Comparison of ENCODE assay signal across 20 mouse cellular contexts in genomic region chr9:69314451-69315210, GRCm38 (mm10).
DNase-seq lines count a peak whose midpoint lies in the region; ATAC-seq and TF ChIP-seq lines count a peak whose summit lies in the region.
"Had no signal": no experiment of that assay in that cellular context is flagged by ENCODE, and none has a peak within 500 bp of the region (broad histone marks: within the 10 kb centered on the region; RNA-seq: fewer than 3 reads in every experiment).

No protein-coding gene starts in this region.

- H3K79me2 ChIP-seq in liver, adult 2 months (ENCODE audit: control insufficient read depth, insufficient read depth, low read length), result peaks cover 57% of the 10 kb centered on the region

- 0 out of 2 replicates have a peak overlapping the region, but pooled peaks have one; percentile 0 for H3K9ac ChIP-seq in heart, embryonic 13.5 days
- H3K9ac ChIP-seq in liver, adult 2 months (ENCODE audit: low read depth, low read length), result no peak overlapping the region
- no peak overlapping the region for H3K9ac ChIP-seq in liver, embryonic 12.5 days
- H3K9ac ChIP-seq: hindbrain, embryonic 15.5 days had no signal

- H3K9me3 ChIP-seq in heart, embryonic 13.5 days, result no peaks in the 10 kb centered on the region
- no peaks in the 10 kb centered on the region for H3K9me3 ChIP-seq in liver, embryonic 12.5 days (replicated peaks)
- H3K9me3 ChIP-seq: embryonic facial prominence, embryonic 10.5 days; forebrain, embryonic 10.5 days; heart, embryonic 10.5 days; hindbrain, embryonic 15.5 days had no signal

- DNase-seq in heart, postnatal 4 days, result no peak
- peak; percentile 79 for DNase-seq in liver, adult 2 months (ENCODE audit: extremely low read depth, low read depth, low spot score)
- no peak for DNase-seq in right cerebral cortex, adult 18-20 months
- DNase-seq: adrenal gland, adult 2 months; adrenal gland, postnatal 36 days; cerebellum, adult 2 months; cerebellum, postnatal 10 days; gastrocnemius, postnatal 14 days; heart, postnatal 10 days; kidney, adult 11 months; kidney, adult 9 months had no signal

- H3K27ac ChIP-seq in heart, embryonic 13.5 days (replicated peaks), result no peak overlapping the region
- peak overlapping the region; percentile 31 for H3K27ac ChIP-seq in liver, adult 2 months (replicated peaks; ENCODE audit: insufficient read depth, low read depth, low read length)
- H3K27ac ChIP-seq in liver, embryonic 12.5 days, result no peak overlapping the region
- H3K27ac ChIP-seq: embryonic facial prominence, embryonic 10.5 days; forebrain, embryonic 10.5 days; heart, embryonic 10.5 days; hindbrain, embryonic 15.5 days had no signal

- H3K4me1 ChIP-seq in heart, embryonic 13.5 days, result peaks cover 34% of the 10 kb centered on the region
- H3K4me1 ChIP-seq in liver, adult 2 months (ENCODE audit: control insufficient read depth, insufficient read depth, low read length), result peaks cover 61% of the 10 kb centered on the region
- H3K4me1 ChIP-seq in liver, embryonic 12.5 days, result no peaks in the 10 kb centered on the region

- H3K27me3 ChIP-seq in heart, embryonic 13.5 days (replicated peaks), result no peaks in the 10 kb centered on the region
- no peaks in the 10 kb centered on the region for H3K27me3 ChIP-seq in liver, adult 2 months (ENCODE audit: control insufficient read depth, insufficient read depth, low read length)
- no peaks in the 10 kb centered on the region for H3K27me3 ChIP-seq in liver, embryonic 12.5 days (replicated peaks)
- H3K27me3 ChIP-seq: hindbrain, embryonic 15.5 days had no signal

- no peaks in the 10 kb centered on the region for H3K36me3 ChIP-seq in heart, embryonic 13.5 days
- H3K36me3 ChIP-seq in liver, adult 2 months (ENCODE audit: control insufficient read depth, insufficient read depth, low read length), result no peaks in the 10 kb centered on the region
- H3K36me3 ChIP-seq in liver, embryonic 12.5 days, result no peaks in the 10 kb centered on the region
- H3K36me3 ChIP-seq: embryonic facial prominence, embryonic 10.5 days; forebrain, embryonic 10.5 days; heart, embryonic 10.5 days; hindbrain, embryonic 15.5 days had no signal

- WGBS in heart, embryonic 13.5 days, result 44% methylated on average over 9 of the region's 9 CpGs
- 32% methylated on average over 9 of the region's 9 CpGs for WGBS in liver, adult 2 months
- 49% methylated on average over 9 of the region's 9 CpGs for WGBS in liver, embryonic 12.5 days (ENCODE audit: insufficient replicate concordance)

- ATAC-seq in heart, embryonic 13.5 days (ENCODE audit: extremely low read depth, insufficient number of reproducible peaks, low FRiP score, low TSS enrichment), result no peak
- no peak for ATAC-seq in liver, embryonic 12.5 days
- ATAC-seq in CD4-positive, CD25-positive, alpha-beta regulatory T cell, adult 4 months, result peak; percentile 78
- ATAC-seq in inflammation-experienced regulatory T-cells, adult 6 months, result peak; percentile 82
- ATAC-seq: forebrain, embryonic 14.5 days had no signal

- no peak overlapping the region for H3K4me3 ChIP-seq in heart, embryonic 13.5 days
- peak overlapping the region; percentile 12; the same call in 1 of the 2 replicates for H3K4me3 ChIP-seq in liver, adult 2 months (ENCODE audit: insufficient read depth, low read depth, low read length)
- no peak overlapping the region for H3K4me3 ChIP-seq in liver, embryonic 12.5 days
- H3K4me3 ChIP-seq: embryonic facial prominence, embryonic 10.5 days; forebrain, embryonic 10.5 days; heart, embryonic 10.5 days; hindbrain, embryonic 15.5 days had no signal

- no peak for TF ChIP-seq POLR2A in liver, adult 2 months (IDR thresholded peaks at IDR 0.05; ENCODE audit: extremely low read depth, insufficient read depth, low read length)

- no peak overlapping the region for H3K4me2 ChIP-seq in heart, embryonic 13.5 days
- H3K4me2 ChIP-seq in liver, embryonic 12.5 days, result no peak overlapping the region
- H3K4me2 ChIP-seq: hindbrain, embryonic 15.5 days had no signal

- no peak for TF ChIP-seq CTCF in liver, adult 2 months (IDR thresholded peaks at IDR 0.05; ENCODE audit: low read depth, low read length)

Comparison
In these comparisons a context has a peak if more than half of its experiments do, and no peak if none do; other contexts are left out.
1. ATAC-seq: peak in CD4-positive, CD25-positive, alpha-beta regulatory T cell, adult 4 months (single experiment) and inflammation-experienced regulatory T-cells, adult 6 months (single experiment); none in heart, embryonic 13.5 days (single experiment) and liver, embryonic 12.5 days (single experiment).